Mouse (Mus musculus): ENCODE results near the gene Add1.
"Not testable (repeated sequence)": the region's sequence is repeated elsewhere in the genome, so short reads cannot be mapped to it uniquely, and the experiment has no call there.

Add1 gene

DNA sequence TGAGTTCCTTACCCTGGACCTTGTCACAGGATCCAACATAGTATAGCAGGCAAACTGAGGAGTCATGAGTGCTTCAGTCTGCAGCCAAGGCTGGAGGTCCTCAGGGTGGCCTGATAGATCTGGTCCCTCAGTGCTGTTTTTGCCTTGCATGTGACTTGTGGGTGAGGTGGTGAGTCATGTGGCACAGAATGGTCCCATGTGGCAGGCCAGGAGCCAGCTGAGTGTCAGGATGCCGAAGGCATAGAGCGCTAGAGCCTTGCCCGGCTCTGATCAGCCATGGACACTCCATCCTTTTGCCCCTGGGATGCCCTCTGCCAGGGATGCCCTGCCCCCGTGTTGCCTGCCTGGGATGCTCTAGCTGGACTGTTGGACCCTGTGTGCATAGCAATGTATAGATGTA lies 21.6 kb upstream of the Add1 start:
- DNase-seq, result no peak

DNA sequence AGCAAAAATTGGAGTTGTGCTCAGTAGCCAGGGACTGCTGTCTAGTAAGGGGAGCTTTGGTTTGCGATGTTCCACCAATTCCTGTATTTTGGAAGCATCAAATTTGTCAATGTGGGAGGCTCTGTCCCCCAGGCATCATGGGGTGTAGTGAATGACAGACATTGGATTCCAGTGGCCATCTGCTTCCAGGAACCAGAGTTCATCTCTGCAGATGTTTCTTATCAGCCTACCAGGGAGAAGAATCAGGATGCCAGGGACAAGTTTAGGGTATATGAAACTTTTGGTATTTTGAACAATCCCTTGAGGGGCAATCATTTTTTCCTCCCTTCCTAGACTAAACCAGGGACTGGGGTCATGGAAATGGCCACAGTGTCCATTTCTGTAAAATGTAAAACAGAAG lies 9.6 kb upstream of the Add1 start:
- DNase-seq, result no peak

DNA sequence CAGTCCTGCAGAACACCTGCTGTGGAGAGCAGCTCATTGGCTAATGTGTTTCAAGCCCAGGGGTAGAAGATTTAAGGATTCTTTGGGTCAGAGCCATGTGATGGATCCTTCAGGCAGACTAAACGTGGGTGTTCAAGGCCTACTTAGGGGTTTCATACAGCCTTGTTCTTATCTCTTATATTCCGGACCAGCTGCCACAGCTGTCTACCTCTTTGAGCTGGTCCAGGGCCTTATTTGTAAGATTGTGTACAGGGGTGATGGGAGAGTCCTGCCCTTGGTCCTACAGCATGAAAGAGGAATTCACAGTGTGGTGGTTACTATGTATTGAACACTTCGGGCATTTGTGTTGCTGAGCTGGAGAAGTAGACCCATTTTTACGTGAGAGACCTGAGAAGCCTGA lies 9.2 kb upstream of the Add1 start:
- DNase-seq, result no peak

DNA sequence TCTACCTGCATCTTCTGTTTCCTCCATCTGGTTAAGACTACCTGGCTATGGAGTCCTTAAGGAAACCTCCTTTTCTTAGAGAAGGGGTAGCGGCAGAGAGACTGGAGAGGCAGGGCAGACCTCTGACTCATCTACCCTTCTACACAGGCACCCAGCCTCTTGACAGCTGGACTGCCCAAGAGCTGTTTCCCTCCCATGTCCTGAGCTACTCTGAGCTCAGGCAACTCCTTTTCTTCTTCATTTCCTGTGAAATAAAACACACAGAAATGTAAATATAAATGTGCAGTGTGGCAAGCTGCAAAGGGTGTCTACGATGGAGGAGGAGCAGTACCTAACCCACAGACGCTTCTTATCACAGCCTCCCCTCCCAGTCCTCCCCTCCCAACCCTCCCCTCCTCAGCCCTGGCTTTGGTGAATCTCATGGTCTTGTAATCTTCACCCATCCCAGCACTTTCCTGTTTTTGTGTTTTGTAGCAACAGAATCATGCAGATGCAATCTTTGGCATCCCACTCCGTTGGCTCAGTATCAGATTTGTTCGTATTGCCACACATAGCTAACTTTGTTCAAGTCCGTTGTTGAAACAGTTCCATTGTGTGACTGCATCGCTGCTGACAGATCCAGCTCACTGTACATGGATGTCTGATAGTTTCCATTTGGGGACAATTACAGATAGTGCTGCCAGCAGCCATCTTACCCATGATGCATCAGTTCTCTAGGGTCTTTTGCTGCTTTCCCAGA lies 7.8 kb upstream of the Add1 start:
- DNase-seq, result peak; percentile 30 to 56

DNA sequence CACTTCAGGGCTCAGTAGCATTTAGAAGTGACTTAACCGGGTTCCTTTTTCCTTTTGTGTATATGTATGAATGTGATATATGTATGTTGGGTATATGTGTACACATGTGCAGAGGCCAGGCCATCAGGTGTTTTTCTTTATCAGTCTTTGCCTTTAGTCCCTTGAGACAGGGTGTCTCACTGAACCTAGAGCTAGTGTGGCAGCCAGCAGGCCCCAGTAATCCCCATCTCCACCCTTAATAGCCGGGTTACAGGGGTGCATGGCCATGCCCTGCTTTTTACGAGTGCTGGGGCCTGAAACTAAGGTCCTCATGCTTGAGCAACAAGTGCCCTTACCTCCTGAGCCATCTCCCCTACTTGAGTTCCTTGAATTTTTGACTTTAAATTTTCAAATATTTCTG lies 1.9 kb upstream of the Add1 start:
- no peak for DNase-seq

DNA sequence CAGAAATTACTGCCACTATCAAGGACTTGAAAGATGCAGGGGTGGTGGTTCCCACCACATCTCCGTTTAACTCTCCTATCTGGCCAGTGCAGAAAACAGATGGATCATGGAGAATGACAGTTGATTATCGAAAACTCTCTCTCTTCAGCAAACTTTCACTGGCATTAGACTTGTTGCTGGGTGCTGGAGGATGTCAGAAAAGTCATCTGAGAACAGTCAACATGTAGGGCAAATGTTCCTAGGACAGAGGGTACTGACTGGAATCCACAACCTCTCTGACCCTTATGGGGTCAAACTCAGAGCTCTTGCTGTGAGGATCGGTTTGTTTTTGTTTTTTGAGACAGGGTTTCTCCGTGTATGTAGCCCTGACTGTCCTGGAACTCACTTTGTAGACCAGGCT lies 896 bp upstream of the Add1 start:
- DNase-seq, result not testable (repeated sequence)

DNA sequence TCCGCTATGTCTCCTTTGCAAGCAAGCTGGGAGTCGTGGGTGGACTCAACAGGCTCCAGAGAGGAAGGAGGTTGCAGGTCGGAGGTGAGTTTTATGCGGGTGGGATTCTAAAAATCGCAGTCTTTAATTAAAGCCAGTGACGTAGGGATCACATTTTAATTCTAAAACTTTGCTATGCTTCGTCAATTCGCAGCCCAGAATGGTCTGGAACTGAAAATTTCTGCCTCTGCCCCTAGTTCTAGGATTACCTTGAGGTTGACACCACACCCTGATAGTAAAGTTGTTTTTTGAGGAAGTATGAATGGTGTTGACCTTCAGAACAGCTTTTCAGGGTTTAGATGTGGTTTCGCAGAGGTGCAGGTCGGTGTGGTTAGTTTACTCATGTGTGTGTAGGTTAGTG lies 1.3 kb downstream of the Add1 start:
- DNase-seq, result peak in 1 of 2 experiments; percentile 11

DNA sequence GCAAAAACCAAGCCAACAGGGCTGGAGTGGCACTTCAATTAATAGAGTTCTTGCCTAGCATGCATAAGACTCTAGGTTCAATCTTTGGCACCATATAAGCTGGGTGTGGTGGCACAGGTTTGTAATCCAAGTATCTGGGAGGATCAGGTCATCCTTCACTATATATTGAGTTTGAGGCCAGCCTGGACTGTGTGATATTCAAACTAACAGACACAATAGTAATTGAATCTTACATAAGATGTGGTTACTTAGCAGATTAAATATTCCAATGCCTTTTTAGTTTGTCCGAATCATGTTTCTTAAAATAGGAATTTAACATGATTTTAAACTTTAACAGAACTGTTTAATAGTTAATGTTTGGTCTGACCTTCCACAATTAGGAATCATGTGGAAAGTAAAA lies 2.8 kb downstream of the Add1 start:
- DNase-seq, result no peak

DNA sequence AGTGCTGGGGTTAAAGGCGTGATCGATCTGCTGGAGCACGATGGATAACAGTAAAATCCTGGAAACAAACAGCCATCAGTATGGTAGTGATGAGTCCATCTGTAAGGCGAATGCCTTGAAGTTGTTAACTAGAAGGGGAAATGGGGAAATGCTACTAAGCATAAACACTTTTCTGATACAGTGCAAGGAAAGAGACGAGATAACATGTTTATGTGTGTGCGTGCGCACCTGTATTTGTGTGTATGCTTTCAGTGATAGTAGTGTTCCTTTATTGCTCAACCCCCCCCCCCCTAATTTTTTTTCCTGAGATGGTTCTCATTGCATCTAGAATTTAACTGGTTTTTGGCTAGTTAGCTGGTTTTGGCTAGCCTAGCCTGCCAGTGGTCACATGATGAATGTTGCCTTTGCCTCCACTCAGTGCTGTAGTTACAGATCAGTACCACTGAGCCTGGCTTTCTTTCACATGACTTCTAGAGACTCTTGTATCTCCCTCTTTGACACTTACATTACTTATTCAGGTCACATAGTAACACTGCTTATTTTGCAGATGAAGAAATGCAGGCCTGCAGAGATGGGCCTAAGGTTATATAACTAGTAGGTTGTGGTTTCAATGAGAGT lies 4.7 kb downstream of the Add1 start:
- DNase-seq, result no peak

DNA sequence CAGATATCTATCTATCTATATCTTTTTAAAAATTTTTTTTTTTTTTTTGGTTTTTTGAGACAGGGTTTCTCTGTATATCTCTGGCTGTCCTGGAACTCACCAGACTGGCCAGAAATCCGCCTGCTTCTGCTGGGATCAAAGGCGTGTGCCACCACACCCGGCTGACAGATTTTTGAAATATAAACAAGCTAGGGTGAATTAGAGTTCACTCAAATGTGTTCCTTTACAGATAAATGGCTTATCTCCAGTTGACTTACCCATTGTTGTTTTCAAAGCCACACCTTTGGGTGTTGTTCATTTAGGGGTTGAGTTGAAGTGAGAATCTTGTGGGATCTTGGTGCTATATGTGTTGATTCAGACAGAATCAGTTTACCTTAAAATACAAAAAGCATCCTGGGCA lies 5.9 kb downstream of the Add1 start:
- no peak for DNase-seq

DNA sequence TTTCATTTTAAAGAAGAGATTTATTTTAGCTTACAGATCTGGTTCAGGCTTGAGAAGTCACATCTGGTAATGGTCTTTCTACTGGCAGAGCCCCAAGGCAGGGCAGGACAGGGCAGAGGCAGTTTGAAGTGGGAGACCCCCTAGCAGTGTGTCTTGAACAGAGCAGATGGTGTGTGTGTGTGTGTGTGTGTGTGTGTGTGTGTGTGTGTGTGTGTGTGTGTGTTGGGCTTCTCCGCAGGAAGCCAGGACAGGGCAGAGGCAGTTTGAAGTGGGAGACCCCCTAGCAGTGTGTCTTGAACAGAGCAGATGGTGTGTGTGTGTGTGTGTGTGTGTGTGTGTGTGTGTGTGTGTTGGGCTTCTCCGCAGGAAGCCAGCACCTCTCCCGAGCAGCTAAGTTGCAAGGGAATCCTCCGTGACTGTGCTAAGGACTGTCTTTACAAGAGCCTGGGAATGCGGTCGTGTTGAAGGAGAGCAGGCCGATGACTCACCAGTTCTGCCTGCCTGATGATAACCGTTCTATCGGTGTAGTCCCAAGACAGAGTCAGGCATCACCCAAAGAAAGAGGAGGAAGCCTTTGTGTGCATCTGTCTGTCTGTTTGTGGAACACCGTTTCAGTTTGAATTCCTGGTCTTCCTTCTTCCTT lies 8.3 kb downstream of the Add1 start:
- DNase-seq, result peak; percentile 66 to 73

DNA sequence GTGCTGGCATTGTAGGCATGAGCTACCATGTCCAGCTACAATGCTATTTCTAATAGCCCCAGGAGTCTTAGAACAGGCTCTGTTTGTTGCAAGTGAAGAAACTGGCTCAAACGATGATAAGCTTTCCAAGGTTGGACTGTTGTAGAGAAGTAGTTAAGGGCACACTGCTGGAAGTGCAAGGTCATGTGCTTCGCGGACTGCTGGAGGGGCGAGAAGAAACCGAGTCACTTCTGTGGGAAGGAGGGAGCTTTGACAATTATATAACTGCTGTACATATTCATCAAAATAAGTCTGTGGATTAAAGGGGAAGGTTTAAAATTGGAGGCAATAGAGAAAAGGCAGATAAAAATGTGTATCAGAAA lies 8.8 kb downstream of the Add1 start:
- no peak for DNase-seq

DNA sequence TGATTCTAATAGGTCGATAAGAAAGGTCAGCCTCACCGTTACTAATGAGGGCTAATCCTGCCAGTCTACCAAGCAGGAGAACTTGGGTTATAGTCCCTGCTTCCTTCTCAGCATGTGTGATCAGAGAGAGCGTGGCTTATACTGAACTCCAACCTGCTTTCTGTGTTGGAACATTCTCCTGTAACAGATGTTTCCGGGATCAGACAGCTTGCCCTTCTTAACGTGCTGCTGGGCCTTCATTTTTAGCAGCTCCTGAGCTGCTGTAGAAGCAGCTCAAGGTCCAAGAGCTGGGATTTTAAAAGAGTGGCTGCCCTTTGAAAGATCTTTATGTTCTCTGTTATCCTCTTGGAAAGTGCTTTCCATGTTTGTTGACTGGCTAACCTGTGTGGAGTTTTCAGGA lies 11.8 kb downstream of the Add1 start:
- no peak for DNase-seq

DNA sequence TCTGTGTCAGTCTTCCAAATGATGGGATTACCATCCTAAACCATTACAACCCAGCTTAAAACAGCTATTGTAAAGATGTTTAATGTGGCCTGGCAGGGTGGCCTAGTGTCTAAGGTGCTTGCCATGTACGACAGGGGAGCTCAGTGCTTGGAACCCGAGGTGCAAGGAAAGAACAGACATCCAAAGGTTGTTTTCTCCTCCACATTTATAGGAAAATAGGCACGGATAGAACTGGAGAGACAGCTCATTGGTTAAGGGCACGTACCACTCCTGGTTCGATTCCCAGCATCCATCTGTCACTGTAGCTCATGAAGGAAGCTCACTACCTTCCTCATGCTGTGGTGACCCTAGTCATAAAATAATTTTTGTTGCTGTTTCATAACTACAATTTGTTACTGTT lies 14.4 kb downstream of the Add1 start:
- DNase-seq, result no peak

DNA sequence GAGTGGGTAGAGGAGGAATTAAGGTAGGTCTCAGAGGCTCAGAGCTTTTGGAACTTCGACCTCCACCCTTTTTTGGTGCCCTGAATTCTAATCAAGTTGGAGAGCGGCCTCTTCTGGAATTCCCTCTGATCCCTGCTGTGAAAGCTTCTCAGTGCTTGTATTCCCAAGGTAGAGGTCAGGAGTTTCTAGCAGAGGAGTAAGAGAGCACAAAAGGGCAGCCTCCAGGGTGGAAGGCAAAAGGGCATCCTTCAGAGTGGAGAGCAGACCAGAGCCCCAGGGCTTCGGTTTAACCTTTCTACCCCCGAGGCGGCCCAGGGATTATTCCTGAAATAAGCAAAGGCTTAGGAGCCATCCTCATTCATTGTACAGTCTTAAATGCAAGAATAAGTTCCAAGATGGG lies 16.6 kb downstream of the Add1 start:
- DNase-seq, result no peak

DNA sequence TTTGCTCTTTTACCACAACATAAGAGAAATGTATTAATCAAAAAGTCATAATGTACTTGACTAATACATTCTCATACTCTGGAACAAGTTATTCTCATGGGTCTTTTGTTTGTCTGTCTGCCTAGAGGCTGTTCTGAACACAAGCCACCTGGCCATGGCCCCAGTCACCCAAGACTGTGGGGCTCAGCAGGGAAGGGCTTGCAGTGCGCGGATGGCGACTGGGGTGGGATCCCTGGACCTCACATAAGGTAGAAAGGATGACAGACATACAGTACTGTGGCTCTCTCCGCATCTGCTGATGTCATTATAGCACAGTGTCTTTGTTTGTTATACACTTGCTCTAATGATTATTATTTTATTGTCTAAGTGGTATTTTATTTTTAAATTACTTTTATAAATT lies 17.2 kb downstream of the Add1 start:
- no peak for DNase-seq

DNA sequence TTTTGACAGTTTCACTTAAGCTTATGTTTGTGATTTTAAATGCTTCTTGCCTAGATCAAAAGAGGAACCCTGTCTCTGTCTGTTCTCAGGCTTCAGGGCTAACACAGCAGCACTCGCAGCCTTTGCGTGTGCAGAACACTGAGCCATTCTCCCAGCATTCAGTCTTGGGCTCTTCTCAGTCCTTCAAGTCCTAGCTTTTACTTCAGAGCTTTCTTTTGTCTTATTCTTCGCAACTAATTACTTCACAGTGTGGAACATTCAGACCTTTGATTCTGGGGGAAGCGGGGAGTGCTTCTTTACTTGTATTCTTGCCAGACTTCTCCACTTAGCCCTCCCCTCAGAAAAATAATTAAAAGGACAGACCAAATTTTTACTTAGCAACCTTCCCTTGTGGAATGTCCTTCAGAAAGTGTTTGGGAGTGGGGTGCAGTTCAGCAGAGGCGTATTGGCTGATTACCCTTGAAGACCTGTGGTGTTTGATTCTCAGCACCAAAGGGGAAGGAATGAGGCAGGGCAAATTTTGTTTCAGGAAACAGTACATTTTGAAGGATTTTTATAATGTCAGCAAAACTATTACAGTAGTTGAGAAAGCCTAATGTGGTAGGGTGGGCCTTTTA lies 18.0 kb downstream of the Add1 start:
- no peak for DNase-seq

DNA sequence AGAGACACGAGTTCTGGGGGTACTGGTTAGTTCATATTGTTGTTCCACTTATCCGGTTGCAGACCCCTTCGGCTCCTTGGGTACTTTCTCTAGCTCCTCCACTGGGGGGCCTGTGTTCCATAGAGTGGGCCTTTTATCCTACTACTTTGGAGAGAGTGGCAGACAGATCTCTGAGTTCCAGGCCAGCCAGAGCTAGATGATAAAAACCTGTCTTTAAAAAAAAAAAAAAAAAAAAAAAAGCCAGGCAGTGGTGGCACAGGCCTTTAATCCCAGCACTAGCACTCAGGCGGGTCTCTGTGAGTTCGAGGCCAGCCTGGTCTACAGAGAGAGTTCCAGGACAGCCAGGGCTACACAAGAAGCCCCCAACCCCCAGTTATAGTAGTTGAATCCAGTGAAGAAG lies 18.8 kb downstream of the Add1 start:
- not testable (repeated sequence) for DNase-seq

DNA sequence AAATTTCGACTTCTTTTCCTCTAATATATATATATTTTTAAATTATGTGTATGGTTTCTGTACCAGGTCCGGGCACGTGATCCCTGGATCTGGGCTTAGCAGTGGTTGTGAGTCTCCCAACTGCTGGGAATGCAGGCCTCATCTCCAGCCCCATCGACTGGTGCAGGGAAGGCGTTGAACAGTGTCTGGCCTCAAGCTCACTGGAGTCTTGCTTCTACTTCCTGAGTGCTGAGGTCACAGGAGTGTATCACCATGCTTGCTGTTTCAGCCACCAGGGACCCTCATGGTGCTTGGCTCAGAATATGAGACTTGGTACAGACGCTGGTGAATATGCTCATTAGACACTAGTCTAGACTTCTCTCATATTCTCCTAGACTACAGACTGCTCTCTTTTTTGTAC lies 19.2 kb downstream of the Add1 start:
- no peak for DNase-seq

DNA sequence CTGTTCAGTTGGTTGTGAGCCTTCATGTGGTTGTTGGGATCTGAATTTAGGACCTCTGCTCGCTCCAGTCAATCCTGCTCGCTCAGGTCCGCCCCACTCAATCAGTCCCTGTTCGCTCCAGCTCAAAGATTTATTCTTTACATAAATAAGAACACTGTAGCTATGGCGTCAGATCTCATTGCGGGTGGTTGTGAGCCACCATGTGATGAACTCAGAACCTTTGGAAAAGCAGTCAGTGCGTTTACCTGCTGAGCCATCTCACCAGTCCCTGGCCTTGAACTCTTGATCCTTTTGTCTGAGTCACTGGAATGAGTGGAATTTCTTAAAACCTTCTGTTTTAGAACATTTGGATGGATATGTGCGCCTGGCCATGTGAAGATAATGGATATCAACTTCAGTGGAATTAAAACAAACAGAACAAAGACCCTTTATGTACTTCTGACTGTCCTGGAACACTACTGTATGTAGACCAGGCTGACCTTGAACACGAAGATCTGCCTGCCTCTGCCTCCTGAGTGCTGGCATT lies 19.8 kb downstream of the Add1 start:
- DNase-seq, result no peak

DNA sequence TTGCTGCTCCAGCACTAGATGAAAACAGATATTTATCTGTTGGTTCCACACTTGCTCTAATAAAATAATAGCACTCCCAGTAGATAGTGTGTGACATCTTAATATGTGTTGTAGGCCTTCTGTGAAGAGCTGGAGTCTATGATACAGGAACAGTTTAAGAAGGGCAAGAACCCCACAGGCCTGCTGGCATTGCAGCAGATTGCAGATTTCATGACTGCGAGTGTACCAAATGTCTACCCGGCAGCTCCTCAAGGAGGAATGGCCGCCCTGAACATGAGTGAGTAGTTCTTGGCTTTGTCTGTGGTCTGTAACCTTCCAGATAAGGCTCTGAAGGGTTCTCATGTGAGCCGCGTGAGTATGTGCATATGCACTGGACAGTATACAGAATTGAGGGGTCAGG lies 31.1 kb downstream of the Add1 start:
- DNase-seq, result no peak

DNA sequence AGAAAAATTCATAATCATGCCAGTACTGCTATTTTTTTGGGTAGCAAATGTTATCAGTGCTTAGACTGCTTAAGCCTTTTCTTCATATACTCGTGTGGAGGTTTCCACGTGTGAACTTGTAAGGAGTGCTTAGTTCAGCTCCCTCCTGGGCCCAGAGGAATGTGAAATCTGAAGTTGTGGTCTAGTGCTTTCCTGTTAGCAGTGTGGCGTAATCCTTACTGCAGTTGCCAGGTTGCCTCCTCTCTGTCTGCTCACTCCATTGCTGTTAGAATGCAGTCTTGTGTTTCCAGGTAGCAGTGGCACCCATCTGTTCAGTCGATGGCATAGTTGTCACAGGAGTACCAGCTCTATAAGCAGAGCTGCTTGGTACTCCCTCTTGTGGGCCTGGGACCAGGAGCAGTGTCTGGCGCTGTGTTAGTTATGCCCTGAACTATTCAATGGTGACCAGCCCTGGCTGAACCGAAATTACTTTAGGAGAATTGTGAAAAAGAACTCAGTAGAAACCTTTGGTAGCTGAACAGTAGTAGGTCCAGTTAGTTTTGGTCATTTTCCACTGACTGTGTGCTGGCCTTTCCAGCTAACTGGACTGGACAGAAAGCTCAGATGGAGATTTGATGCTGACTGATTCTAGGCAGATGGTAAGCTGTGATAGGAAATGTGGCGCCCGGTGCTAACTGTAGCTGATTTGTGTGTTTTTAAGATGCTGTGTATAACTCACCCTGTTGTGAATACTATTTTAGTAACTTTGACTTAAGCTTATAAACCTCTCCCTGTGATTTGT lies 33.8 kb downstream of the Add1 start:
- no peak for DNase-seq

DNA sequence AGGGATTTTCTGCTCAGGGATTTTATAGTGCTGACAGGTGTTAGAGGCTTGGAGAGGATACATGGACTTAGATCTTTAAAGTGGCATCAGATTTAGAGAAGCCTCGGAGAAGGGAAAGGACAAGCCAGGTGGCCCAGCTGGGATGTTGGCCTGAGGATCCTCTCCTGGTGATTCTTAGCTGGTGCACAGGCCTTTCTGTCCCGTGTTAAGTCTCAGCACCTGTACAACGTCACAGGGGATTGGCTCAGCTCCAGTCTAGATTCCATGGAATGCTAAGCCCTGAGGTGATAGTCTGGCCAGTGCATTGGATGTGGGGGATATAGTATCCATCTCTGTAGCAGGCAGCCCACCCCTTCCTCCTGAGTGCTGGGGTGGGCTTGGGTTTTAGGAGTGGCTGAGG lies 34.8 kb downstream of the Add1 start:
- DNase-seq, result no peak
